Mouse (Mus musculus) adrenal gland, adult (tissue): ENCODE measurements around the gene Sparcl1.

Experiments used
- DNase-seq, 2 experiments: peaks; one replicate each; pipeline ENCODE4 v3.0.0; 2022 to 2023; ENCODE audit warnings: low spot score in 1 of 2; ENCODE audit not compliant: inconsistent age in 2 of 2

Gene Sparcl1

DNA sequence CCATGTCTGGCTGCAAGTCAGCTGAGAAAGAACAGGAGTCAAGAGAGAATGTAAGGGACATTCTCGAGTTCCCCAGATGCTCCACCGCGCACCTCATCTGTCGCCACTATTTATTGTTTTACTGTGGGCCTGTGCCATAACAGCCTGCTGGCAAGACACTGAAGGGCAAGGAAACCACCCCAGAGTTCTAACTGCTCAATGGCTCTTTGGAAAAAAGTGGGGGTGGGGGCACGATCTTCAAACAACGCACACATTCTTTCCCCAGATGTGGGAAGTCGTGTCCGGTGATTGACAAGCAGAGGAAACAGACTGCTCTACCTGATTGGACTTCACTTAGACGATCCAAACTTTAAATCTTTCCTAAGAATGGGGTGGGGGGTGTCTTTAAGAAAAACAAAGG, 1.5 kb downstream of the Sparcl1 start:
- DNase-seq = no peak

DNA sequence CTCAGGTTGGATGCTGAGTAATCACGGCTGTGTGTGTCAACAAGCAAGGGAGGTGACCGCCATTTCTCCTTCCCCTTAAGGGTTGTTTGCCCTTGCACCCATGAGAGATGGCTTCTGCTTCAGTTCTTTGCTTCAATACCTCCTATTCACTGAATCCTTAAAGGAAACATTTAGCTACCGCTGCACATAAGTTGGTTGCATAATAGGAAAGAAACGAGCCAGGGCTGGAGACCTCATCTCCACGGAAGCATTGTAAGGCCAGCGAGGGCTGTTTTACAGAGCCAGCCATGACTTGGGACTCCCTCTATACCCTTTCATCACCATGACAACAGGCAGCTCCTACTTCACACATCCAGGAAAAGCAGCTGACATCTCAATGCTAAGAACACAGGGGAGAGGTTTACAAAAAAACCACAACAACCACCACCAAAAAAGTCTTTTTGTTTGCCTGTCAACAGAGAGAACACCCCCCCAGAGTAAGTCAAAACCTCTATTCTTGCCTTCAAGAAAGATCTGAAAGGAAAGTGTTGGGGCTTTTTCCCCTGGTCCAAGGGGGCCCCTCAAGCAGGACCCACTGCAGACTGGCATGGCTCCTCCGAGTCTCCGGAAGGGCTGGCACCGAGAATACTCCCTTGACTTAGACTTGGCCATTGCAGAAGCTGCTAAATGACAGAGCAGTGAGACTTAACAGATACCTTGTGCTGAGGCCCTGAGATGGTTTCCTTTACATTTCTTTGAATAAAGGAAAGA, 3.2 kb downstream of the Sparcl1 start:
- peak in 1 of 2 experiments; percentile 35 for DNase-seq

DNA sequence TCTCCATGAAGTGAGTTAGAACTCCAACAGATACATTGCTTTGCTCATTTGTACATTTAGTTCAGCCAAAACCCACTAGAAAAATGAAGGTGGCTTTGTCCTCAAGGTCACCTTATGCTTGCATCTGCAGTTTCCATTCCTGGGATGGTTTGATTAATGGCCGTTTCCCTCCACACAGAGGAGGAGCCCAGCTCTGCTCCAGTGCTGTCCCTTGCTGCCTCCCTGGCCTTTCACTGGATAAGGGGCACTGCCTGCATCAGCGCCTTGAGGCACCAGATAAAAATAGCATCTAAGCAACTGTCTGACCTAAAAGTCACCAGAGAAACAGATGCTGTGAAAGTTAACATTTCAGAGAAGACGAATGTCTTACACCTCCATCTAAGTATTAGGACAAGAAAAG, 4.0 kb downstream of the Sparcl1 start:
- DNase-seq = peak; percentile 54 to 77

DNA sequence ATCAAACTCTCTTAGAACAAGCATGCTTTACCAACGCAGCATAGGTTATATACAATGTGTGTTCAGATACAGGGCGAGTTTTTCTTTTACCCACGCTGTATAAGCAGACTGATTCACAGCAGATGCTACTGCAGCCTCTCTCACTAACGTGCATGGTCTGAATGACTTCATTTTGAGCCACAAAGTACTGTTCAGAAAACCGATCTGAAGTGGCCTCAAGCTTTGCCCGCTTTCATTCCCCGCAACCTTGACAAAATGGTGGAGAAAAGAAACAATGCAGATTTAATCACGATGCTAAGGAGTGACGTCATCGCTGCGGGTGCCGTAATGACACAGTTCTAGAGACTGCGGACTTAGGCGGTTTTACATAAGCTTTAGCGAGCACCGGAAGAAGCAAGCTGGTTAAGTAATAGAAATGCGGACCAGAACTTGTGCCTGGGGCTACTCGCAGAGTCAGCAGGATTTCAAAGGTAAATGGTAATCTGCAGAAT, 4.6 kb downstream of the Sparcl1 start:
- DNase-seq = peak; percentile 40 to 72

DNA sequence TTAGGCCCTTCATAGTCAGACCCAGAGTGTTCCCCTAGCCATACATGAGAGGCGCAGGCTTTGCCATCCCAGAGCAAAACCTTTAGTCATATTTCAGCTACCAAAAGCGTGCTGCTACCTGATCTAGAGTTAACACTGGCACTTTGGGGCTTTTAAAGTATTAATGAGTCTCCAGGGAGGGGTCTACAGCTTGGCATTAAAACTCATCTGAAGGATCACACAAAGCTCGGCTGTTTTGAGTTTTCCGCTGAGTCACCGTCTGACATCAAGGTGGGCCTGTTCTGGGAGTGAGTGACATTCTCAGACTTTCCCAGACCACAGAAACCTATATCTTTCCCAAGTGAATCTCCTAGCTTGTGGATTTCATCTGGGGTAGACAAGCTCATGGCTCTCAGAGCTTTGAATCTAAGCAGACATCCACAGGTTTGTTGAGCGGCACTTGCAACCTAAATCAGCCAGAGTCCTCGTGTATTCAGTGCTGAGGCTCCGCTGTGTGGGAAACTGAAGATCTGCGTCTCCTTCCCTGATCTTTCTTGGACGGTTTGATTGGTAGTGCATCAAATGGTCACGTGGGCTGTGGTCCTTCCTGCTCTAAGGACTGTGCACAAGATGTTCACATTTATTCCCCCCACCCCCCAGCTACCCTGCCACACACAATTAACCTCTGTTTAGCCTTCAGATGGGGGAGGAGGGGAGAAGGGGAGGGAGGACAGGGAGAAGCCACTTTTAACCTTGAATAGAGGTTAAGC, 5.2 kb downstream of the Sparcl1 start:
- peak in 1 of 2 experiments; percentile 35 for DNase-seq

DNA sequence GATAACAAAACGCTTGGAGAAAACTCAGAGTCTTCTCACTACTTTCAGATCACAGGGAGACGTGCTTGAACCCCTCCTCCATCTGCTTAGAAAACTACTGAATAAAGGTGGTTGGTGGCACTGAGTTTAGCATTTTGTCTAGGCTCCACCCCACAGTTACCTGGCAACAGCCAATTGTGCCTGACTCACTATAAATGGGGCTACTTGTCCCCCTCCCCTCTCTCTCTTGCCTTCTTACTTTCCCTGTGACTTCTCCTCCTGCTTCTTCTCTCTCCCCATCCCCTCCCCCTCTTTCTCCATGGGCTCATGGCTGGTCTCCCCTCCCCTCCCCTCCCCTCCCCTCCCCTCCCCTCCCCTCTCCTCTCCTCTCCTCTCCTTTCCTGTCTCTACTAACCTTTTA, 9.4 kb downstream of the Sparcl1 start:
- DNase-seq = no peak

DNA sequence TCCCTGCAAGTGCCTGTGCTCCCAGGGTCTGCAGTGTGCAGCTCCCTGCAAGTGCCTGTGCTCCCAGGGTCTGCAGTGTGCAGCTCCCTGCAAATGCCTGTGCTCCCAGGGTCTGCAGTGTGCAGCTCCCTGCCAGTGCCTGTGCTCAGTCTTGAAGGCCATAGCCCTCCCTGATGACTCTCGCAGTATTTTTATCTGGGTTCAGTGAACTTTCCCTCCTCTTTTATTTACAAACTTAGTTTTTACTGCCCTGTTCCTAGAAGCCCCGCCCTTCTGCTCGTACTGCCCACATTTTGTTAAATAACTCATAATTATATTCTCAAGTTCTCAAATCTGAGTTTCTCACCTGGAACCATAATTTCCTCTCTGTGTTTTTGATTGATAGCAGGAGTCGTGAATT, 10.4 kb downstream of the Sparcl1 start:
- peak in 1 of 2 experiments; percentile 29 for DNase-seq

DNA sequence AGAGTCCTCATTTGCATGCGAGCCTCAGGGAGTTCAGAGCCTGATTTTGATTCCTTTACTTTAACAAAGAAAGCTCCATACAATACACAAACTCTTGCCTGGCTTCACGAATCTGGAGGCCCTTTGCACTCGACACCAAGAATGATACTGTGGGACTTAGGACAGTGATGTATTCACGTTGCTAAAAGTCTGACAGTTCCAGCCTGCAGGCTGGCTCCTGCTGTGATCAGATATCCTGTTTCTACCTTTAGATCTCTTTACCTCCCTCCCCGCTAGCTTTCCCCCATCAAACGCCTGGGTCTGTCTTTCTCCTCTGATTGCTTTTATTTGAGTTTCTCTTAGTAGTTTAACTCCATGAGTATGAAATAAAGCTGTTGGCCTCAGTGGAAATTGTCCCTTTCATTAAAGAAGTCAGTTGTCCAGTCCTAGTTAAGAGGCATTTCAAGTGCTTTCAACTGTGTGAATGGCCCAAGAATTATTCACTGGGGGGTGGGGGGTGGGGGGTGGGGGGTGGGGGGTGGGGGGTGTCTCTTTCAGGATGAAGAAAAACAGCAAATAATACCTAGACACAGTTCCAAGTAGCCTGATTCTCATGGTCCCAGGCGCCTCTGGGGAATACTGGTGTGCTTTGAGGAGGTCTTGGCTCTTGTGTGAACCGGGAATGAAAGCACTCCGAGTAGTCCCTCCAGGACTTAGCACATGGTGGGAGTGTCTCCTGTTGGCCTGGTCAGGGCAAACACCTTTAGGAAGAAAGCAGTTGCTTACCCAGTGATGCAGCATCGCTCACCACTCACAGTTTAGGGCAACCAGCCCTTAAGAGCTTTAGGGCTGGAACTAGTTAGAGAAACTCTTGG, 11.6 kb downstream of the Sparcl1 start:
- DNase-seq = no peak

DNA sequence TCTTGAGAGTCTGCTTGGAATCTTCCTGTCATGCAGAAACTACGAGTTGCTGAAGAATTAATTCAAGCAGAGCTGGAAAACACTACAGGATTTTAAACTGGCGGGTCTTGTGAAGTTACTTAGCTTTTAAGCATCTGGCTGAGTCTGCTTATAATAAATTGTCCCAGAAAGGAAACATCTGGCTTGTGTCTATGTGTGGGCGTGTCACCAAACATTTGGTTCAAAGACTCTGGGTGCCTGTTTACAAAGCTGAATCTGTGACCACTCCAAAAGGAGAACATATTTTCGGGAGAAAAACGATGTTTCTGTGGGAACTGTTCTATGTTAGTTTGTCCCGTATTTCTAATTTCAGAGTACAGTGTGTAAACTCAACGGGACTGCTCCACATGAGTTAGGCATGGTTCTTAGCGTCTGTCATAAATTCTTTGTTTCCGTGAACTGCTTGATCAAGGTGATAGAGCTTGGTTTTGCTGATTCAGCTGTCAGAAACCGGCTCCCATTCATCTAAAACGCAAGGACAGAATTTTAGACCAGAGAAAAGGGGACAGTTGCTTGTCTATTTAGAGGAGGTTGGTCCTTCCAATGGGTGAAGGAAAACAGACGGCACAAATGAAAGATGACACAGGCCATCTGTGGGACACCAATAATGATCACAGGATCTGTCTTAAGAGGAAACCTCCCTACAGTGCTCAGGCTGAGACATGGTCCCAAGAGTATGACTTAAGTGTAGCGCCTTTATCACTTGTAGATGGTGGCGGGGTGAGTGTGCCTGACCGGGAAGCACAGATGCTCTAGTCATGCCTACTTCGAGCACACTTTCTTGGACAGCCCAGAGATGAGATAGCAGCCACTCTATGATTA, 17.2 kb downstream of the Sparcl1 start:
- peak in 1 of 2 experiments; percentile 30 for DNase-seq

DNA sequence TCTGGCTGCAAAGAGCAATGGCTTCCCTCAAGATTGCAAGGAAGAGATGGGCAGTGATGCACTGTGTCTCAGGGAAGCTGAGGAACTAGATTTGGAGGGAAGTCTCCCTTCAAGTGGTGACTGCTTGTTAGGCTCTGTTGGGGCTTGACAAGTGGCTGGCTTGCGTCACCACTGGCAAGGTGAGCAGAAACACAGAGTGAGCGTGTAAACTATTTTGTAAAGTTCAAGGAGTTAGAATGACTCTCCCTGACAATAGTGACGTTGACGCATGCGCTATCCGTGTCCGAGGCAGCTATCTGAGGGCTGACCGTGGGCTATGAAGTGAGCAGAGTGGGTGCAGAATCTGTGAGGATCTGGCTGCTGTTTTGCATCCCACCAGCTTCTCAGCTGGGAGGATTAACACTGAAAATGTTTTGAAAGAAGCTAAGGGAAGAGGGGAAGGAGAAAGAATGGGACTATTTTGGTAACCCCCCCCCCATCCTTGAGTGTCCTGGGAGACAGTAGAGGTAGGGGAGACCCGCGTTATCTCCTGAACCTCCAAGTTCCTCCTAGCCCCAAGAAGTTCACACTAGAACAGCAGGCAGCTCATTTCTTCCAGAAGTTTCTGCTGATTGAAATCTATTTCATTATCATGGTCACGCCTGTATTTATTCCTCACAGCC, 18.0 kb downstream of the Sparcl1 start:
- DNase-seq = no peak

DNA sequence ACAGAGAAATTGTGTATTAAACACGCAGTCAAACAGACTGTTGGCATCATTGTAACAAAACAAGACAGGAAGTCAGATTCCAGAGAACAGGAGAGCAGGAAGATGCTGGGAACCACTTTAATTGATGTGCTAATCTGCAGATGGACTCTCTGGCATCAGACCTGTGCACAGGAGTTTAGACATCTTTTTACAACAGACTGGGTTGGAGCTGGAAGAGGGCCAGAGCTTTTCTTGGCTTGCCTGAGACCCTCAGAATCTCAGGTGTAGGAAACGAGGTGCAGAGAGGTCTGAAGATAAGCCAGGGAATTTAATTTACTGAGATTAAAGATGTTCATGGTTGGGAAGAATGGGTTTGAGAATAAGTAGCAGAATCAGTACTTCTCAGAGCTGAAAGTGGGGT, 23.8 kb downstream of the Sparcl1 start:
- no peak for DNase-seq

DNA sequence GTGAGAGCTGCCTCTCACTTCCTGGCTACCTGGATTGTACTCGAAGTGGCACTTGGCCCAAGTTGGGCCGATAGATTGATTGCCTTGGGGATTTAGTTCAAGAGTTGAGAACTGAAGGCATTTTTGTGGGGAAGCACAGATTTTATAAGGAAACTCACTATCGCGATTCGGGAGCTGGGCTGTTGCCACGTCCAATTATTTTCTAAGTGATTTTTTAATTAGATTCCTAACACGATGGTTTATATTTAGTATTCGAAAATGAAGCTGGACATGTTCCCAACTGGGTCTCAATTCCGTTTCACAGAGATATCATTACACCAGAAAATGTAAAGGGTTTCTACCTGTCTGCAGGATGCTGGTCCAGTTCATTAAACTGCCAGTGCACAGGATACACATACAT, 28.2 kb downstream of the Sparcl1 start:
- no peak for DNase-seq

DNA sequence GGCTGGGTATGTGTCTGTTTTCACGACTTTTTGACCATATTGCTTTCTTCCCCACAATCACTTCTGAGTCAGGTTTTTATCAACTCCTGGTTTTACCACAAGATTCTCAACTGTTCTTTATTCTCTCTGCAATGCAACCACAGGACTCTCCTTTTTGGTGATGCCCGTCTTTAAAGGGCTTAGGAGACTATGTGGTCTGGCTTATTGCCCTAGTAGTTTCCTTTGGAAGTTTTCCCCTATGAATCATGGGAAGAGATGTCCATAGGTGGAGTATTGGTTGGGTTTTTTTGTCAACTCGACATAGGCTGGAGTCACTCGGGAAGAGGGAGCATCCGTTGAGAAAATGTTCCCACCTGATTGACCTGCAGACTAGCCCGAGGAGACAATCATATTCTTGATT, 32.8 kb downstream of the Sparcl1 start:
- no peak for DNase-seq

DNA sequence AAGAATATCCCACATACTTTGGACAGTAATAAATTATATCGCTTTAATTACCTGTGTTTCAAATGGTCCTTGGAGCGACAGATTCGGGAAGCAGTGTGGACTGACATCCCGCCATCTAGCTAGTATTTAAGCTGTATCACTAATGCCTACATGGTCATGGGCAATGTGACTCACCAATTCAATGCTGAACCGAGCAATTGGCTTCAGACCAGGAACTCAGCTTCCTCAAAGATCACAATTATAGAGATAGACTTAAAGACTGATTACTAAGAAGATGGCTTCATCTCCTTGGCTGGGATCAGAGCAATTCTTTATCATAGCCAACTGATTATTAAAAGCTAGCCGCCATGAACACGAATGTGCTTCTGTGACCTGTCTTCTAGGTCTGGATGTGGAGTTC, 36.0 kb downstream of the Sparcl1 start, which contains the start of gene Gm17660:
Gene Gm17660, minus strand, starts transcription at position 101 of the 400 bp plus-strand sequence.
- no peak for DNase-seq

DNA sequence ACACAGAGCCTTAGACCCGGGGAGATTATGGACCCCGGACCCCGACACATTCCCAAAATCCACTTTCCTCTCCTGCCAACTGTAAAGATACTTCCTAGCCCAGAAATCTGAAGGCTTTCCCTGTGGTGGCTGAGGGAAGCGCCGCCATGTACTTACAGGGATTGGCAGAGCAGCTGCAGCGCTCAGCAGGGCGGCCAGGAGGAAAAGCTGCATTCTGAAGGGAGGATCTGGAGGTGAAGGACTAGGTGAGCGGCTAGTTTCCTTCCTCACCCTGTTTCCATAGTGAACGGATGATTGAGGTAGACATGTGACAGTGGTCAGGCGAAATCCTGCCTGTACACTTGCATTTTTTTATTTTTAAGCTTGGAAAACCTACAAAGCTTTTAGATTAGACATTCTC, 37.2 kb downstream of the Sparcl1 start:
- DNase-seq = no peak

DNA sequence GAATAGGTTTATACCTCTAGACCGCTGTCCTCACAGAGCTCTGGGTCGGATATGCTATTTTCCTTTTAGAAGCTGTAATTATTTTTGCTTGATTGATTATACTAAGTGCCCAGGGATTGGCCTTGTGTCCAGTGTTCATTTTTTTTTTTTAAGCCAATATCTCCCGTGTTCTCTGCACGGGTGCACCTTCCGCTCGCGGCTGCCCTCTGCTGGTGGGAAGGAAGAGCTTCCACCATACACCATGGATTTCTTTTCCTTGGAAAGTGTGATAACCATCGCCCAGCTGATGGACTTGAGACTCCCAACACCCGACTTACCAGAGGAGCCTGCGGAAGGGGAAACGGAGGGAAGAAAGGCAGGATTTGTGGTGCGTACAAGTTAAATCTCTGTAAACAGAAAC, 39.1 kb downstream of the Sparcl1 start:
- peak; percentile 55 to 82 for DNase-seq

DNA sequence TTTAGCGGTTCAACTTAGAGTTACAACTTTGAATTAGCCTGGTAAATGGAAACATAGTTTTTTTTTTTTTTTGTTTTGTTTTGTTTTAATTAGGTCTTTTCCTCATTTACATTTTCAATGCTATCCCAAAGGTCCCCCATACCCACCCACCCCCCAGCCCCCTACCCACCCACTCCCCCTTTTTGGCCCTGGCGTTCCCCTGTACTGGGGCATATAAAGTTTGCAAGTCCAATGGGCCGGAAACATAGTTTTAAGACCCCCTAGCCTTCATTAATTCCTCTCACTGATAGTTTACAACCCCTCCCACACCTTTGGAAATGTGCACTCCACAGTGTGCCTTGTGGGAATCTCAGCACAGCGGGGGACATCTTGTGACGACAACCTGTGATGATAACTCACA, 39.9 kb downstream of the Sparcl1 start:
- no peak for DNase-seq

DNA sequence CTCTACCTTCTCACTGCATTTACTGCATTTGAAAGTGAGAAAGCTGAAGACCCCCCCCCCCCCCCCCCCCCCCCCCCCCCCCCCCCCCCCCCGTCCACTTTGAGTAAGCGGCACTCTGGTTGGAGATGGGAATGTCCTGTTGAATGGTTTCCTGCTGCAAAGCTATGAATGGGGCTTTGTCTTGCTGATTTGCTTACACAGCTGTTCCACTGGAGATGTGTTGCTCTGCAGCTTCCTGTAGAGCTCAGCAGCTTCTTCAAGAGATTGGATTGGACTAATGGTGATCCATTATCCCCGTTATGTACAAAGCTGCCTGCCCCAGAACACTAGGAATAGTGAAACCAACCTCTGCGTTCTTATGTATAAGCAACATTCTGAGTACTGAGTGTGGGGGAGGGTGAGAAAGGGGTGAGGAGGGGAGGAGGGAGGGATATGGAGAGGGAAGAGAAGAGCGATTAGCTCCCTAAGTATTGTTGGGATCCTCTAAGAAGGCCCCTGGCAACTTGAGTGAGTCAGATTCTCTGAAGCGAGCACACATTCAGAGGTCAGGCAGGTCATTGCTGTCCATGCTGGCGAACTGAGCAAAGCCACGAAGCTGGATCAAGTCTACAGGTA, 41.2 kb downstream of the Sparcl1 start:
- peak in 1 of 2 experiments; percentile 39 for DNase-seq

DNA sequence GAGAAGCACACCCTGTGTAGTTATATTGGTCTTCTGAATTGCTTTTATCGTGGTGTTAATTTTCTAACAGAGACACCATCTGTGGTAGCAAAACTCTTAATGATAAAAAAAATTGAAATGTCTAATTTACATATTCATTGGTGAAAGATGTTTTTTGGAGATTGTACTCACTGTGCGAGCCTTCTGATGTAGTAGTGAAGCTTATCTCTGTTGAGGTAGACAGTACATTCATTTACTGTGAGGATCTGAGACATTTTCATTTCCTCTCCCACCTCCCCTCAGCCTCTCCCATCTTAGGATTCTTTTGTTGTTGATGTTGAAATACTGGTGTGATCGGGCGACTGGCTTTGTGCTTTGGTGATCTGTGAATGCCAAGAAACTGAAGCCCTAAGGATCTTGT, 42.5 kb downstream of the Sparcl1 start:
- DNase-seq = no peak
